Mouse (Mus musculus) heart, postnatal 4 days (tissue): ENCODE data around the gene Adamts20. TPM values are rescaled to one million over a fixed set of nuclear protein-coding genes. Genes with fewer than 3 reads are reported as not detected.
"Not testable (repeated sequence)": the region's sequence is repeated elsewhere in the genome, so short reads cannot be mapped to it uniquely, and the experiment has no call there.

ENCODE experiments used
- DNase-seq: peaks from one replicate; pipeline ENCODE4 v3.0.0; 2021
- total RNA-seq, 2 experiments: library from RNA; stranded (reverse); gene quantifications; 2 replicates each; pipeline ENCODE4 v1.2.3; 2021

The Adamts20 gene
- total RNA-seq, 2 experiments from 2014 or later, result 0.95 to 1.6 TPM

GRCm38 (mm10) chr15:94444043-94444436, 21.2 kb downstream of the Adamts20 start:
- peak; percentile 13 for DNase-seq

GRCm38 (mm10) chr15:94443025-94443424, 22.2 kb downstream of the Adamts20 start:
- DNase-seq, result no peak

GRCm38 (mm10) chr15:94435532-94435931, 29.7 kb downstream of the Adamts20 start:
- DNase-seq, result no peak

- no peak for DNase-seq
Measured at GRCm38 (mm10) chr15:94430681-94431405, 34.4 kb downstream of the Adamts20 start.

GRCm38 (mm10) chr15:94428726-94429125, 36.5 kb downstream of the Adamts20 start:
- no peak for DNase-seq

GRCm38 (mm10) chr15:94427482-94428214, 37.6 kb downstream of the Adamts20 start:
- DNase-seq, result no peak

GRCm38 (mm10) chr15:94420526-94420925, 44.7 kb downstream of the Adamts20 start:
- DNase-seq, result no peak

GRCm38 (mm10) chr15:94419167-94419566, 46.1 kb downstream of the Adamts20 start:
- DNase-seq, result no peak

- no peak for DNase-seq
Measured at GRCm38 (mm10) chr15:94418427-94418826, 46.8 kb downstream of the Adamts20 start.

GRCm38 (mm10) chr15:94417216-94418155, 47.7 kb downstream of the Adamts20 start:
- DNase-seq, result no peak

GRCm38 (mm10) chr15:94409832-94410231, 55.4 kb downstream of the Adamts20 start:
- no peak for DNase-seq

GRCm38 (mm10) chr15:94406364-94406763, 58.9 kb downstream of the Adamts20 start:
- no peak for DNase-seq

- peak; percentile 86 for DNase-seq
Measured at GRCm38 (mm10) chr15:94404071-94404545, 61.1 kb downstream of the Adamts20 start.

- DNase-seq, result peak; percentile 9
Measured at GRCm38 (mm10) chr15:94403461-94404070, 61.7 kb downstream of the Adamts20 start.

- DNase-seq, result no peak
Measured at GRCm38 (mm10) chr15:94403018-94403417, 62.2 kb downstream of the Adamts20 start.

- no peak for DNase-seq
Measured at GRCm38 (mm10) chr15:94392737-94393136, 72.5 kb downstream of the Adamts20 start.

- not testable (repeated sequence) for DNase-seq
Measured at GRCm38 (mm10) chr15:94390127-94390526, 75.1 kb downstream of the Adamts20 start.

- DNase-seq, result peak; percentile 20
Measured at GRCm38 (mm10) chr15:94379425-94379824, 85.8 kb downstream of the Adamts20 start.

- no peak for DNase-seq
Measured at GRCm38 (mm10) chr15:94372548-94372947, 92.7 kb downstream of the Adamts20 start.

- DNase-seq, result peak; percentile 24
Measured at GRCm38 (mm10) chr15:94349052-94349451, 116.2 kb downstream of the Adamts20 start.

- DNase-seq, result no peak
Measured at GRCm38 (mm10) chr15:94344317-94344716, 120.9 kb downstream of the Adamts20 start.

- DNase-seq, result peak; percentile 85
Measured at GRCm38 (mm10) chr15:94342365-94342764, 122.9 kb downstream of the Adamts20 start.
